29 mouse cellular contexts compared by ENCODE assay signal in the genomic region with DNA sequence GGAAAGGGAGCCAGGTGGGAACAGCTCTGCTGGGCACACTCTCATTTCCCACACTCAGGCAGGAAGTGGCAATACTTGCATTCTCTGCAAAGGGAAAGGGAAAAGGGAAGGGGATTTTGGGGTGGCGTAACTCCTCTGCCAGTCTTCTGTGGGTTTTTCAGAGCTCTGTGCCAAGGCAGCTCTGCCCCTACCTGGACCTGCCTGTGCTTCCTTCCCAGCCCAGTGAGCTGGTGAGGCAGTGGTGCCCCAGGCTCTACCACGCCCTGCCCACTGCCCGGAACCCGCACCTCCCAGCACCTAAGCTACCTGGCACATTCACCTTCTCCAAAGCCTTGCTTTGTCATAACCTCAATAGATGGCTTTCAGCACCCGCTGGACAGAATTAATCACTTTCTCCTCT. TPM values are rescaled to one million over a fixed set of nuclear protein-coding genes. Genes with fewer than 3 reads are reported as not detected.
A peak's percentile ranks its signal among the peaks of the same experiment; 100 is the strongest.
DNase-seq lines count a peak whose midpoint lies in the region; ATAC-seq lines count a peak whose summit lies in the region.
"Had no signal": no experiment of that assay in that cellular context is flagged by ENCODE, and none has a peak within 500 bp of the region (broad histone marks: within the 10 kb centered on the region; RNA-seq: fewer than 3 reads in every experiment).

No protein-coding gene starts in this region.

- 0 out of 2 replicates have a peak overlapping the region, but pooled peaks have one; percentile 27 for H3K27ac ChIP-seq in stomach, embryonic 16.5 days (ENCODE audit: low read length)
- H3K27ac ChIP-seq: hindbrain, embryonic 14.5 days; kidney, postnatal 0 days; limb, embryonic 13.5 days; liver, embryonic 12.5 days; midbrain, embryonic 13.5 days; neural tube, embryonic 15.5 days had no signal

- peaks cover 21% of the 10 kb centered on the region; the same call in 1 of the 2 replicates for H3K4me1 ChIP-seq in stomach, embryonic 16.5 days (ENCODE audit: control insufficient read depth, insufficient read depth, low read length)

- no peak overlapping the region for H3K9ac ChIP-seq in stomach, embryonic 16.5 days (ENCODE audit: low read length)
- H3K9ac ChIP-seq: forebrain, postnatal 0 days; heart, embryonic 12.5 days; hindbrain, embryonic 14.5 days; limb, embryonic 13.5 days; liver, embryonic 12.5 days; liver, postnatal 0 days; midbrain, embryonic 13.5 days; neural tube, embryonic 15.5 days had no signal

- 73% methylated on average over 5 of the region's 5 CpGs for WGBS in stomach, embryonic 16.5 days

- H3K4me2 ChIP-seq in stomach, embryonic 16.5 days (ENCODE audit: low read depth, low read length) = no peak overlapping the region
- H3K4me2 ChIP-seq: hindbrain, embryonic 14.5 days; liver, embryonic 12.5 days; midbrain, embryonic 13.5 days; neural tube, embryonic 15.5 days had no signal

- H3K4me3 ChIP-seq in stomach, embryonic 16.5 days (replicated peaks; ENCODE audit: low read length) = no peak overlapping the region
- H3K4me3 ChIP-seq: erythroblast, embryonic 14.5 days; heart, embryonic 12.5 days; liver, embryonic 12.5 days; midbrain, embryonic 13.5 days; neural tube, embryonic 15.5 days had no signal

- no peaks in the 10 kb centered on the region for H3K36me3 ChIP-seq in stomach, embryonic 16.5 days (ENCODE audit: control insufficient read depth, insufficient read depth, low read length)
- H3K36me3 ChIP-seq: heart, embryonic 12.5 days; limb, embryonic 13.5 days; liver, embryonic 12.5 days; midbrain, embryonic 13.5 days; neural tube, embryonic 15.5 days had no signal

- H3K27me3 ChIP-seq in stomach, embryonic 16.5 days (ENCODE audit: control insufficient read depth, insufficient read depth, low read length) = no peaks in the 10 kb centered on the region

- H3K9me3 ChIP-seq in stomach, embryonic 16.5 days (replicated peaks; ENCODE audit: control insufficient read depth, low read length) = no peaks in the 10 kb centered on the region
- H3K9me3 ChIP-seq: heart, embryonic 12.5 days; limb, embryonic 13.5 days; liver, embryonic 12.5 days; midbrain, embryonic 13.5 days; neural tube, embryonic 15.5 days had no signal

- peak; percentile 24 to 38 for DNase-seq in lung, adult 18-20 months
- no peak for DNase-seq in lung, postnatal 10 days
- no peak for DNase-seq in right cerebral cortex, postnatal 25 days
- DNase-seq: adrenal gland, adult 2 months; adrenal gland, postnatal 36 days; cerebellum, adult 18-20 months; cerebellum, postnatal 10 days; forebrain, postnatal 0 days; gastrocnemius, postnatal 10 days; heart, adult 18-20 months; heart, postnatal 4 days; kidney, adult 11 months; liver, postnatal 0 days; retina, postnatal 1 day; right cerebral cortex, postnatal 14 days; spleen, adult 18-20 months had no signal

- ATAC-seq in common myeloid progenitor, adult 5-6 weeks (replicated peaks; ENCODE audit: low read depth, poor library complexity, severe bottlenecking) = peak; percentile 33
- ATAC-seq in megakaryocyte, adult 5-6 weeks (ENCODE audit: poor library complexity, severe bottlenecking) = peak; percentile 59
- ATAC-seq in stomach, embryonic 16.5 days (ENCODE audit: insufficient read depth, low FRiP score) = no peak
- ATAC-seq in inflammation-experienced regulatory T-cells, adult 6 months = no peak
- ATAC-seq: activated CD4-positive, CD25-positive, alpha-beta regulatory T cell, adult 4 months; forebrain, postnatal 0 days; liver, embryonic 12.5 days; liver, postnatal 0 days; midbrain, embryonic 13.5 days had no signal

RNA-seq across cellular contexts. Expression of a gene that starts 1.3 kb away (rescaled TPM):
- total RNA-seq in common myeloid progenitor, adult 5-6 weeks (2017) = 123 and 130 TPM in 2 replicates
- total RNA-seq in megakaryocyte, adult 5-6 weeks (2015) = 162 and 178 TPM in 2 replicates
- total RNA-seq in megakaryocyte, adult 5-6 weeks (2017) = 335 and 338 TPM in 2 replicates
- 101 and 105 TPM in 2 replicates for polyA plus RNA-seq in stomach, embryonic 16.5 days (2015; fragmentation: Nextera tagmentation; extraction: Ambion mirVana)
- polyA plus RNA-seq in inflammation-experienced regulatory T-cells, adult 6 months (2017; shearing (Covaris generic)) = 100 to 1,000 TPM; 313 to 340 (median 332) TPM

Comparison
In these comparisons a context has a peak if more than half of its experiments do, and no peak if none do; other contexts are left out.
1. DNase-seq: peak in lung, adult 18-20 months (2 of 2); none in lung, postnatal 10 days (single experiment) and right cerebral cortex, postnatal 25 days (single experiment).
2. ATAC-seq: peak in common myeloid progenitor, adult 5-6 weeks (single experiment) and megakaryocyte, adult 5-6 weeks (single experiment); none in stomach, embryonic 16.5 days (single experiment) and inflammation-experienced regulatory T-cells, adult 6 months (single experiment).